Mouse (Mus musculus) left cerebral cortex, adult 8-10 months (tissue): ENCODE measurements around the gene Cptp. TPM values are rescaled to one million over a fixed set of nuclear protein-coding genes. Genes with fewer than 3 reads are reported as not detected.
A peak's percentile ranks its signal among the peaks of the same experiment; 100 is the strongest.

Experiments used
- DNase-seq, 2 experiments: peaks; one replicate each; pipeline ENCODE4 v3.0.0; 2022; ENCODE audit warnings: low spot score in 2 of 2
- total RNA-seq, 4 experiments: library from RNA; stranded (reverse); gene quantifications; 2 replicates each; pipeline ENCODE4 v1.2.4; 2022

Cptp gene
- total RNA-seq, 4 experiments from 2014 or later: 30.1 to 48.4 (median 33.7) TPM

GRCm38 (mm10) chr4:155888181-155888580 lies 18.9 kb upstream of the Cptp start:
- no peak for DNase-seq

- DNase-seq: no peak
These were observed 18.4 kb upstream of the Cptp start for GRCm38 (mm10) chr4:155887674-155888073.

DNA sequence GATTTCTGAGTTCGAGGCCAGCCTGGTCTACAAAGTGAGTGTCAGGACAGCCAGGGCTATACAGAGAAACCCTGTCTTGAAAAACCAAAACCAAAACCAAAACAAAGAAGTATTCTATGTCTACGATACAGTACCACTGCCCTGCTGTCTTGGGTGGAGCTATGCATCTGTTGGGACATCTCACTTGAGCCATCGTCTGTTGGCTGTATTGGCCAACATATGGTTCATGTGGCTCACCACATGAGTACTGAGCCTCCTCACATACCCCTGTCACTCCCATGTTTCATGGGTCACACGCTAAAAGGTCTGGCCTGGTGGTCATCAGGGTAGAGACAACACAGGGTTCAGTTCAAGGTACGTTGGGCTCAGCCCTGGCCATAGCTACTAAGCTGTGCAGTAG lies 17.1 kb upstream of the Cptp start:
- no peak for DNase-seq

GRCm38 (mm10) chr4:155883587-155883986 lies 14.3 kb upstream of the Cptp start:
- DNase-seq: no peak

GRCm38 (mm10) chr4:155871404-155871803 lies 2.2 kb upstream of the Cptp start:
- no peak for DNase-seq

DNA sequence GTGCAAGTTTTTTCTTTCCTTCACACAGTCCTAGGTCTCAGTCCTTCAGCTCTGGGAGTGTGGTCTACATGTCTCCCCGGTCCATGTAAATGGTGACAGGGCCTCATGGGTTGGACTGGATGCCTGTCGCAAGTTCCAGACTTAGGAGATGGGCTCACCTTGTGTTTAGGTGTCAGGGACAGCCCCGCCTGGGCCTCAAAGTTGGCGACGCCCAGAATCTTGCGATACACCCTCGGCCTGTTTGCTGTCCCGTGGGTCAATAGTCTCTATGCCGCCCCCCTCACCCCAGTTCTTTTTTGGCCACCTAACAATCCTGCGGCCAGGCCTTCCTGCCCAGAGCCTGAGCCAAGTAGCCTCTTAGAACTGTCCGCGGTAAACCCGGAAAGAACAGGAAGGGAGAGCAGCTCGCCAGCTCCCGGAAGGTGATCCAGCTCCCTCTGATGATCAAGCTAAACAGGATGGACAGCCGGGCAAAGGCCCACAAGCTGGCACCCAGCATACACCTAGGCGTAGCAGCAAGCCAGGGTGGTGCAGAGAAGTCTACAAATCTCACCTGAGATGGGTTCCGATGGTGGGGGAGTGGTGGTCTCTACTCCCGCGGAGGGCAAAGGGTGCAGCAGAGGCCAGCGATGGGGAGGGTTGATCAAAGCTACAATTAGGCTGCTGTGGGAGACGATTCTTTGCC lies 484 bp downstream of the Cptp start:
- no peak for DNase-seq

DNA sequence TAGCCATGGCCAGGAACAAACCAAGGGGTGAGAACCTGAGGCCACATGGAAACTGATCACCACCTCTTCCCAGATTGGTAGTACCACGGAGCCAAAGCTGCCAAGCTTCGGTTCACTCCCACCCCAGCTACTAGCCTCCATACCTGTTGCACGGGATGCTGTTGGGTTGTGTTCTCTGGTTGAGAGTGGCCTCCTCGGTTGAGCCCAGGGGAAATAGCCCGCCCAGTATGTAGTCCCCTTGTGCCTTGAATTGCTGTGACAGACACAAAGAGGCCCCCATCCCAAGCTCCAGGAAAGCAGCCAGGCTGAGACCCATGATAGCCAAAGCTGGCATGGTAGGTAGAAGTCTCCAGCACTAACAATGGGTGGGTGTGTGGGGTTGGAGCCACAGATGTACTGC lies 6.2 kb downstream of the Cptp start, which contains the start of gene Tas1r3:
TSS of gene Tas1r3 (minus strand) at position 362 of the 400 bp plus-strand sequence.
- no peak for DNase-seq

DNA sequence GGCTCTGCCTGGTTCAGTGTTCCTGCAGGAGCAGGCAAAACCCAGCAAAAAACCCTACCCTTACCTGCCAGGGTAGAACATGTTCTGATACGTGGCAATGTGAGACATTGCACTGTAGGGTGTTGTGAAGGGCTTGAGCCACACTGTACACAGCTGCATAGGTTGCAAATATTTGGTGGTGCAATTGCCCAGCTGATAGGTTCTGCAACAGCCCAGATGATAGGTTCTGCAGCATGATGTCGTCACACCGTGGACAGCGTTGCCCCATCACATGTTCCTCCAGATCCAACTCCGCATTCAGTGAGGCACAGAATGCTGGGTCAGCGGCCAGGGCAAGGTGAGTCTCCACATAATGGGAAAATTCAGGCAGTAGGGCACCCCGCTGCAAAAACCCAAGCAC lies 7.5 kb downstream of the Cptp start:
- DNase-seq: no peak

- DNase-seq: no peak
These were observed 9.9 kb downstream of the Cptp start for GRCm38 (mm10) chr4:155859318-155859717.

DNA sequence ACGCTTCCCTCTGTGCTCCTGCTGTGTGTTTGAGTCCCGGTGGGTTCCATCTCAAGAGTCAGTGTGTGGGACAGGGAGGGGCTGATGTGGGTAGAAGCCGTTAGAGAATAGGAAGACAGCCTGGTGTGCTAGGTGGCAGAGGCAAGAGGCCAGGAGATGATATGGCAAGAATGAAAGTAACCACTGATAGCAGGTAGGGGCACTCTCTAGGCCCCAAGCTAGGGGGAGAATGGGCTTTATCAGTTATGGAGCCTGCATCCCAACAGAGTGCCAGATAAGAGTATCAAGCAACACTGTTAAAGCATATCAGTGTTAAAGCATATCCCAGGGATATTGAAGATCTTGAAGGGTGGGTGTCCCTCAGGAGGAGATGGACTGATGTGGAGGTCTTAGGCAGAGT lies 12.4 kb downstream of the Cptp start:
- DNase-seq: no peak

DNA sequence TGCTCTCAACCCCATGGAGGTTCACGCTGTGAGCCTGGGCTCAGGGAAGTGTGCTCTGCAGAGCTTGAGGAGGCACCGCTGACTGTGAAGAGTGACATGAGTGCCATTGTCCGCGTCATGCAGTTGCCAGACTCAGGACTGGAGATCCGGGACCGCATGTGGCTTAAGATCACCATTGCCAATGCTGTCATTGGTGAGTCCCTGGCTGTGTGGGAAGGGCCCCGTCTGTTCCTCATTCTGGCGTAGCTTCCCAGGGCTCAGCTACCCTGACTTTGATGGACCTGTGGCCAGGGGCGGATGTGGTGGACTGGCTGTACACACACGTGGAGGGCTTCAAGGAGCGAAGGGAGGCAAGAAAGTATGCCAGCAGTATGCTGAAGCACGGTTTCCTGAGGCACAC lies 13.2 kb downstream of the Cptp start:
- DNase-seq: no peak

- DNase-seq: no peak
These were observed 14.2 kb downstream of the Cptp start for GRCm38 (mm10) chr4:155854991-155855390.

- DNase-seq: no peak
These were observed 15.8 kb downstream of the Cptp start for GRCm38 (mm10) chr4:155853421-155853820.

DNA sequence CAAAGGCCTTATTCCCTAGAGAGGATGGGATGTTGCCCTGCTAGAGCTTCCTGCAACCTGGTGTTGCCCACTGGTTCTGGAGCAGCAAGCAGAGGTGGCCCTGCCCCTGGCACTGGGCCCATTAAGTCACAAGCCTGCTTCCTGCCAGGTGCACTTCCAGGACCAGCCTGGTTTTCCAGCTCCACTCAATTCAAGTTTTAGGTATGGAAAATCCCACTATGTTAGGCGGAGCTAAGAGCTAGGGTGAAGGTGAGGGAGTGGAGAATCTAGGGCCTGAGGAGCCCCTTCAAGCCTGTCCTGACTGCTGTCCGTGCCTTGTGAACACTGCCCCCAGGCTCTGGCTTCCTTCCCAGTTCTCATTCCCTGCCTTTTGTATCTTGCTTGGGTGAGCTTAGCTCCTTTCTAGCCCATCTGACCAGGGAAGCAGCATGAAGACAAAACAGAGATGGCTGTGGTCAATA lies 17.3 kb downstream of the Cptp start:
- DNase-seq: no peak

DNA sequence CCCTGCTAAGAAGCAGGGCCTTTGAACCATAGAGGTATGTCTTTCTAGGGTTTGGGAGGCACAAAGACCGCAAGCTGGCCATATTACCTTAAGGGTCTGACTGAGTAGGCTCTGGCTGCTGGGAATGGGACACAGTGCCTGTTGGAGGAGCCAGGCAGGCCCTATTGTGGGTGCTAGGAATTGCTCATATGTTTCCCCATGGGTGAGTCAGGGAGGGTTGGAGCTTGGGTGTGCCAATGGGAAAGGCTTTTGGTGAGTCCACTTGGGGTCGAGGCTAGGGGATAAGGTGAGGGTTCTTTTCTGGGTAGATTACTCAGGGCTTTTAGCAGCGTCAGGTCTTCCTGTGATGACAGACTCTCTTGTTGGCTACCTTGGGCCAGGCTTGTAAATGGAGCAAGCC lies 17.9 kb downstream of the Cptp start:
- no peak for DNase-seq

- DNase-seq: no peak
These were observed 19.3 kb downstream of the Cptp start for GRCm38 (mm10) chr4:155849792-155850451.

- no peak for DNase-seq
These were observed 19.8 kb downstream of the Cptp start for GRCm38 (mm10) chr4:155849391-155849790.

DNA sequence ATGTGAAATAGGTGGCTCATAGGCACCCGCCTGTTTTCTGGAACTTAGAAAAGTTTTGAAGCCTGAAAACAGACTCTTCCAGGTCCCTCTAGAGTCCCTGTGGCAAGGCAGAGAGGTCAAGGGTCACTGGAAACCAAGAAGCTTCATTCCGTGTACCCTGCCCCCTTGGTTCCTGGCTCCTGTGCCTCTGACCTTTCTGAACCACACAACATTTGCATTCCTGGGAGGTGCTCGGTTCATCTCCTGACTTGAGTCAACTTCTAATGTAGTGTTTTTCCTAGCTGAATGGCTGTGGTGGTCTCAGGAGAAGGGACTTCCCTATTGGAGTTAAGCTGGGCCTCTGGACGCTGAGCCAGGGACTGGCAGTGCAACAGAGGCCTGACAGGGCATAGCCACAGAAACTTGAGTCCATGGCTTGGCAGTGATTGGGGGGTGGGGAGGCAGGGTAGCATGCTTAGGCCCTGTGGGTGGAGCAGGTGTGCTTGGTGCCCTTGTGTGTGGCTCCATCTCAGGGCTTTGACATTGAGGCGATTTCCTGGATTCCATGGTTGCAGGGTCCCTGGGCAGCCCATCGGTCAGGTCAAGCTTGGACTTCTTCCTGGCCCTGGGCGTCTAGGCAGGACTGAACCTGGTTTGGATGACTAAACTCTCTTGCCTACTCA lies 20.7 kb downstream of the Cptp start:
- DNase-seq: no peak

GRCm38 (mm10) chr4:155847591-155848352 lies 21.5 kb downstream of the Cptp start:
- DNase-seq: no peak

DNA sequence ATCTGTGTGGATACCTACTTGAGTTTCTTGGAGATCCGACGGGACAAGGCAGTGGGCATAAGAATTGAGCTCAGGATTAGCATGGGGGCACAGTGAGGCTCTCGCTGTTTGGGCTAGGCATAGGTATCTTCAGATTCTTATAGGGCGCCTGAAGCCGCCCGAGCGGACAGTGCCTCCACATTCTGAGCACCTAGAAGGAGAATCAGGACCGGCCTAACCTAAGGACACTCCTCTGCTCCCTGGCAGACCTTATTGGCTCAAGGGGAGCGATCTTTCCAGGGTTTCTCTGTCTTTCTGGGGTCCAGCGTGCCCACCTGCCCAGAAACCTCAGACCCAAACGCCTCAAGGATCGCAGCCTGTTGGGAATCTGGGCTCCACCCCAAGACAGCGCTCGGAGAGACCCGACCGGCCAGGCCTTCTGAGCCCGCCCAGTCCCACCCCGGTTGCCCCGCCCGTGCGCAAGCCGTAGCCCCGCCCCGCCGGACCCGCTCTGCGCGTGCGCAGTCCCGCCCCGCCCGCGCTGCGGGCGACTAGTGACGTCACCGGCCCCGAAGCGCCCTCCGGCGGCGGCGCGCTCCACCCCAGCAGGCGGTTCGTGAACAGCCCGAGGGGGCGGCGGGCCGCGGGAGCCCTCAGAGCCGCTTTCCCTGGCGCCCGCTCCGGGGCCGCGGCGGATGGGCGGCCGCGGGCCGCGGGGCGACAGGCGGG lies 22.2 kb downstream of the Cptp start, which contains the start of gene Dvl1:
TSS of gene Dvl1 (plus strand) at position 532 of the 708 bp plus-strand sequence.
- peak; percentile 82 to 88 for DNase-seq

GRCm38 (mm10) chr4:155843231-155843630 lies 26.0 kb downstream of the Cptp start:
- no peak for DNase-seq
